Mouse (Mus musculus): ENCODE results near the gene Zfp324. TPM values are rescaled to one million over a fixed set of nuclear protein-coding genes. Genes with fewer than 3 reads are reported as not detected.
A peak's percentile ranks its signal among the peaks of the same experiment; 100 is the strongest.
"Not testable (repeated sequence)": the region's sequence is repeated elsewhere in the genome, so short reads cannot be mapped to it uniquely, and the experiment has no call there.

Gene Zfp324
- polyA plus RNA-seq, 1 experiment, result 0.75 TPM

DNA sequence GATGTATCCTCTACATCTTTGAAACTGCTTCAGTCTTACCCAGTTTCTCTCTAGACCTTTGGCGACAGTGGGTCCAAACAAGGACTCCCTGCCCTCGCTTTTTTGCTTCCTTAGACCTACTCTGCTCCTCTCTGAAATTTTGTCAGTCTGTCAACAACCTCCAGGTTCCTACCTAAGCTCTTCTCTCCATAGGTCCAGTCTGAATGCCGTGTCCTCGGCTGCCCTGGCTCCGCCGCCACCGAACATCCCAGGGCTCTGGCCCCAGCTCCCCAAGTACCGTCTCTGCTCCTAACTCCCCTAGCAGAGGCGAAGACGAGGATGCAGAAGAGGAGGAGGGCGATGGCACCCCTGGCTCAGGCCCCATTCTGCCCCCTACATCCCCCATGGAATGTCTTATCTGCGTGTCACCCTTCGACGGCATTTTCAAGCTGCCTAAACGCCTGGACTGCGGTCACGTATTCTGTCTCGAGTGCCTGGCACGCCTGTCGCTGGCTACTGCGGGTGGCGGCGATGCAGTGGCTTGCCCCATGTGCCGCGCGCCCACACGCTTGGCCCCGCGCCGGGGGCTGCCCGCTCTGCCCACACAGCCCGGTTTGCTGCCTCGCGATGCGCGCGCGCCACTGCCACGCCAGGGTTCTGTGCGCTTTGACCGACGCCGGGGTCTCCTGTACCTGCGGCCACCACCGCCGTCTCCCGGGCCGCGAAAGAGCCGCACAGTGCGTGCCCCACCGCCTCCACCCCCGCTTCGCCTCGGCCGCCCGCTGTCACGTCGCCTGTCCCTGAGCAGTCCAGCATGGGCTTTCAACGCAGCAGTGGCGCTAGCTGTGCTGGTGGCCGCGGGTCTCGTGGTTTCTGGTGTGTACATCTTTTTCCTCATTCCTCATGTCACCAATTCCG is 37.7 kb upstream of the Zfp324 start:
- H3K36me3 ChIP-seq (ENCODE audit: control insufficient read depth, insufficient read depth, low read length), result no peaks in the 10 kb centered on the region; the same call in 1 of the 2 replicates

GRCm38 (mm10) chr7:12933615-12934140 is 32.0 kb upstream of the Zfp324 start:
- Histone ChIP-seq H3K4me1 (ENCODE audit: control insufficient read depth, insufficient read depth, low read length) (peaks cover 2% of the 10 kb centered on the region), H3K27me3 (ENCODE audit: control insufficient read depth, insufficient read depth, low read length) (no peaks in the 10 kb centered on the region), H3K4me3 (ENCODE audit: control insufficient read depth, low read depth, low read length) (no peak overlapping the region), H3K27ac (ENCODE audit: control insufficient read depth, insufficient read depth, low read depth, low read length) (no peak overlapping the region), H3K36me3 (ENCODE audit: control insufficient read depth, insufficient read depth, low read length) (no peaks in the 10 kb centered on the region)
- TF ChIP-seq CTCF (IDR thresholded peaks at IDR 0.05; ENCODE audit: control insufficient read depth, insufficient read depth, insufficient replicate concordance, low read depth, low read length) (no peak), POLR2A (IDR thresholded peaks at IDR 0.05; ENCODE audit: control insufficient read depth, low read depth, low read length) (no peak)

More for the DNA sequence above, 37.7 kb upstream of the Zfp324 start:
- TF ChIP-seq CTCF (IDR thresholded peaks at IDR 0.05; ENCODE audit: control insufficient read depth, insufficient read depth, insufficient replicate concordance, low read depth, low read length) (no peak), POLR2A (IDR thresholded peaks at IDR 0.05; ENCODE audit: control insufficient read depth, low read depth, low read length) (no peak)
- H3K4me1 ChIP-seq (ENCODE audit: control insufficient read depth, insufficient read depth, low read length), result peaks cover 15% of the 10 kb centered on the region
- no peaks in the 10 kb centered on the region for H3K27me3 ChIP-seq (ENCODE audit: control insufficient read depth, insufficient read depth, low read length)
- no peak overlapping the region for H3K27ac ChIP-seq (ENCODE audit: control insufficient read depth, insufficient read depth, low read depth, low read length)
- H3K4me3 ChIP-seq (ENCODE audit: control insufficient read depth, low read depth, low read length), result peak overlapping the region; percentile 33

GRCm38 (mm10) chr7:12934808-12935207 is 30.8 kb upstream of the Zfp324 start:
- no peak for TF ChIP-seq POLR2A (IDR thresholded peaks at IDR 0.05; ENCODE audit: control insufficient read depth, low read depth, low read length)
- TF ChIP-seq CTCF (IDR thresholded peaks at IDR 0.05; ENCODE audit: control insufficient read depth, insufficient read depth, insufficient replicate concordance, low read depth, low read length), result no peak
- Histone ChIP-seq H3K27ac (ENCODE audit: control insufficient read depth, insufficient read depth, low read depth, low read length) (no peak overlapping the region), H3K4me3 (ENCODE audit: control insufficient read depth, low read depth, low read length) (no peak overlapping the region), H3K4me1 (ENCODE audit: control insufficient read depth, insufficient read depth, low read length) (no peaks in the 10 kb centered on the region), H3K27me3 (ENCODE audit: control insufficient read depth, insufficient read depth, low read length) (no peaks in the 10 kb centered on the region), H3K36me3 (ENCODE audit: control insufficient read depth, insufficient read depth, low read length) (no peaks in the 10 kb centered on the region)

GRCm38 (mm10) chr7:12937254-12937803 is 28.3 kb upstream of the Zfp324 start:
- H3K27me3 ChIP-seq (ENCODE audit: control insufficient read depth, insufficient read depth, low read length); H3K4me3 ChIP-seq (ENCODE audit: control insufficient read depth, low read depth, low read length); H3K27ac ChIP-seq (ENCODE audit: control insufficient read depth, insufficient read depth, low read depth, low read length); H3K36me3 ChIP-seq (ENCODE audit: control insufficient read depth, insufficient read depth, low read length); H3K4me1 ChIP-seq (ENCODE audit: control insufficient read depth, insufficient read depth, low read length): not testable (repeated sequence)

DNA sequence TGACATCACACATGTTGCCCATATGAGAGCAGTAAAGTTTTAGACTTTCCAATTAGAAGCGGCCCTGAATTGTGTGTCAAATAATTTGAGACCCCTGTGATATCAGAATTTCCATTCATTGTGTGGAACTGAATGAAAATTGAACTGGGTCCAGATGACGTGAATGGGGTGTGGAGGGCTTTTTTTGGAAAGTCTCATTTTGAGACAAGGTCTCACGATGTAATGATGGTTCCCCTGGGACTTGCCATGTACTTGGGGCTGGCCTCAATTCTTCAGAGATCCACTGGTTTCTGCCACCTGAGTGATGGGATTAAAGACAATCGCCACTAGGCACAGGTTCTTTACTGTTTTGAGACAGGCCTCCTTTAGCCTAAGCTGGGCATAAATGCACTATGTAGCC is 25.0 kb upstream of the Zfp324 start:
- TF ChIP-seq CTCF (IDR thresholded peaks at IDR 0.05; ENCODE audit: control insufficient read depth, insufficient read depth, insufficient replicate concordance, low read depth, low read length), result no peak
- no peak for TF ChIP-seq POLR2A (IDR thresholded peaks at IDR 0.05; ENCODE audit: control insufficient read depth, low read depth, low read length)
- Histone ChIP-seq H3K4me3 (ENCODE audit: control insufficient read depth, low read depth, low read length) (no peak overlapping the region), H3K27me3 (ENCODE audit: control insufficient read depth, insufficient read depth, low read length) (no peaks in the 10 kb centered on the region), H3K36me3 (ENCODE audit: control insufficient read depth, insufficient read depth, low read length) (no peaks in the 10 kb centered on the region), H3K4me1 (ENCODE audit: control insufficient read depth, insufficient read depth, low read length) (no peaks in the 10 kb centered on the region), H3K27ac (ENCODE audit: control insufficient read depth, insufficient read depth, low read depth, low read length) (no peak overlapping the region)

DNA sequence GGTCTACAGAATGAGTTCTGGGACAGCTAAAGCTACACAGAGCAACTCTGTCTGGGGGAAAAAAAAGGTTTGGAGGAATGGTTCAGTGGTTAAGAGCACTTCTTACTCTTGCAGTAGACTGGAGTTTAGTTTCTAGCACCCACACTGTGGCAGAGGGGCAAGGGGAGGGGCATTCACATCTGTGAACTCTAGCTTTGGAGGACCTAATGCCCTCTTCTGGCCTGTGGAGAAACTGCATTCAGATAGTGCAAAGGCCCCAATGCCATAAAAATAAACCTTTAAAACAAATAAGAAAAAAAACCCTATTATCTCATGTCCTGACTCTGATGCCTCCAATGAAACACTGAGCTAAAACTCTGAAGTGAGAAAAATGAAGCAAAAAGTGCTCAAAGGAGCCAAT is 22.1 kb upstream of the Zfp324 start:
- Histone ChIP-seq H3K27ac (ENCODE audit: control insufficient read depth, insufficient read depth, low read depth, low read length) (no peak overlapping the region), H3K4me1 (ENCODE audit: control insufficient read depth, insufficient read depth, low read length) (no peaks in the 10 kb centered on the region)
- TF ChIP-seq POLR2A (IDR thresholded peaks at IDR 0.05; ENCODE audit: control insufficient read depth, low read depth, low read length) (no peak), CTCF (IDR thresholded peaks at IDR 0.05; ENCODE audit: control insufficient read depth, insufficient read depth, insufficient replicate concordance, low read depth, low read length) (no peak)

GRCm38 (mm10) chr7:12949032-12949871 is 16.4 kb upstream of the Zfp324 start:
- Histone ChIP-seq H3K36me3 (ENCODE audit: control insufficient read depth, insufficient read depth, low read length) (no peaks in the 10 kb centered on the region), H3K4me1 (ENCODE audit: control insufficient read depth, insufficient read depth, low read length) (peaks cover 2% of the 10 kb centered on the region), H3K27me3 (ENCODE audit: control insufficient read depth, insufficient read depth, low read length) (no peaks in the 10 kb centered on the region), H3K27ac (ENCODE audit: control insufficient read depth, insufficient read depth, low read depth, low read length) (peak overlapping the region; percentile 85), H3K4me3 (ENCODE audit: control insufficient read depth, low read depth, low read length) (peak overlapping the region; percentile 87)
- TF ChIP-seq CTCF (IDR thresholded peaks at IDR 0.05; ENCODE audit: control insufficient read depth, insufficient read depth, insufficient replicate concordance, low read depth, low read length) (no peak), POLR2A (IDR thresholded peaks at IDR 0.05; ENCODE audit: control insufficient read depth, low read depth, low read length) (peak; percentile 50)

More for the DNA sequence above, 22.1 kb upstream of the Zfp324 start:
- Histone ChIP-seq H3K36me3 (ENCODE audit: control insufficient read depth, insufficient read depth, low read length) (no peaks in the 10 kb centered on the region), H3K27me3 (ENCODE audit: control insufficient read depth, insufficient read depth, low read length) (no peaks in the 10 kb centered on the region), H3K4me3 (ENCODE audit: control insufficient read depth, low read depth, low read length) (no peak overlapping the region)

Data from testis, adult 2 months (tissue).